Mouse (Mus musculus) forelimb bud, embryonic 11.5 days (tissue): Measurements from ENCODE around the gene Gm8011.
"Not testable (repeated sequence)": the region's sequence is repeated elsewhere in the genome, so short reads cannot be mapped to it uniquely, and the experiment has no call there.

ENCODE experiments used
- DNase-seq: peaks from one replicate; pipeline ENCODE4 v3.0.0-alpha.2; 2012; ENCODE audit warnings: low read depth, low spot score

Gm8011 gene

DNA sequence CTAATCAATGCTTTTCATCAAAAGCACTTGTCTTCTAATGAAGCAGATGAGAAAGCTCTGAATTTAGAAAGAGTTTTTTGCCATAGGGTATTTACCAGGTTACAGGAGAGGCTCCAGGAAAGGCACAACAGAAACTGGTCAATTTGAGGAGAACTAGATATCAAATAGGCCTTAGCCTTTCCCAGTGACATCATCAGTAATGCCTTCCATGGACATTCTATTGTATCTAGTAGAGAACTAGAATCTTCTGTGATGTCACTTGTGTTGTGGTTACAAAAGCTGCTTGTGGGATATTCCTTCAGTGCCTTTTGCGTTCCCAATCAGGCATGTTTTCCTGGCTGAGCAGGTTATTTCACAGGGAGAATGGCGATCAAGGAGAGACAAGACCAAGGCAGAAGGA, at the start of gene Gm8011:
Gene Gm8011 (plus strand): TSS at position 301 of the 400 bp plus-strand sequence.
- not testable (repeated sequence) for DNase-seq

DNA sequence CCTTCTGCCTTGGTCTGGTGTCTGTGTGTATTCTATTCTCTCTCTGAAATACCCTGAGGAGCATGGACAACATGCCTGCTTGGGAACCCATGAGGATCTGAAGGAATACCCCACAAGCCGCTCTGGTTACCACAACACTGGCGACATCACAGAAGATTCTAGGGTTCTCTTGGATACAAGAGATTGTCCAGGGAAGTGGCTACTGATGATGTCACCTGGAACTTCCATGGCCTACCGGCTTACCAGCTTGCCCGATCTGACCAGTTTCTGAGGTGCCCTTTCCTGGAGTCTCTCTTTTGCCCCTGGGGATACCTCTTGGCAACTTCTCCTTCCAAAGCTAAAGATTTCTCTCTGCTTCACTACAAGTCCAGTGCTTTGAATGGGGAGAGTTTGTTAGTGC, 24.1 kb upstream of the Gm8011 start, which contains the start of gene Gm8005:
Gene Gm8005 (minus strand): TSS at position 101 of the 400 bp plus-strand sequence.
- DNase-seq, result not testable (repeated sequence)

DNA sequence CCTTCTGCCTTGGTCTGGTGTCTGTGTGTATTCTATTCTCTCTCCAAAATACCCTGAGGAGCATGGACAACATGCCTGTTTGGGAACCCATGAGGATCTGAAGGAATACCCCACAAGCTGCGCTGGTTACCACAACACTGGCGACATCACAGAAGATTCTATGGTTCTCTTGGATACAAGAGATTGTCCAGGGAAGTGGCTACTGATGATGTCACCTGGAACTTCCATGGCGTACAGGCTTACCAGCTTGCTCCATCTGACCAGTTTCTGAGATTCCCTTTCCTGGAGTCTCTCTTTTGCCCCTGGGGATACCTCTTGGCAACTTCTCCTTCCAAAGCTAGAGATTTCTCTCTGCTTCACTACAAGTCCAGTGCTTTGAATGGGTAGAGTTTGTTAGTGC, 38.6 kb downstream of the Gm8011 start, which contains the start of gene Gm8020:
Gene Gm8020 (minus strand): TSS at position 101 of the 400 bp plus-strand sequence.
- not testable (repeated sequence) for DNase-seq
